Mouse (Mus musculus) neural tube, embryonic 12.5 days (tissue): ENCODE measurements around the gene Olfr155. TPM values are rescaled to one million over a fixed set of nuclear protein-coding genes. Genes with fewer than 3 reads are reported as not detected.

ENCODE experiments used
- ATAC-seq: fragments of 200-750 bp; cut with Nextera tagmentation; 2 replicates; pipeline ENCODE4 v1.8.0; 2017; ENCODE audit warnings: low read depth, mild to moderate bottlenecking, moderate TSS enrichment, moderate library complexity; ENCODE audit not compliant: low FRiP score
- H3K27ac ChIP-seq: fragments of 300-500 bp; sonication (generic); 2 replicates; pipeline ENCODE4 v1.5.1; 2016
- H3K27me3 ChIP-seq: fragments of 300-500 bp; sonication (generic); replicated peaks from 2 replicates; pipeline ENCODE4 v1.6.1; 2016; ENCODE audit warnings: mild to moderate bottlenecking
- H3K36me3 ChIP-seq: fragments of 300-500 bp; sonication (generic); 2 replicates; pipeline ENCODE4 v1.6.1; 2016; ENCODE audit warnings: mild to moderate bottlenecking
- H3K4me1 ChIP-seq: fragments of 300-500 bp; sonication (generic); 2 replicates; pipeline ENCODE4 v1.6.1; 2016
- H3K4me2 ChIP-seq: fragments of 300-500 bp; sonication (generic); replicated peaks from 2 replicates; pipeline ENCODE4 v1.6.1; 2016; ENCODE audit warnings: mild to moderate bottlenecking
- H3K4me3 ChIP-seq: fragments of 300-500 bp; sonication (generic); 2 replicates; pipeline ENCODE4 v1.5.1; 2016
- H3K9ac ChIP-seq: fragments of 300-500 bp; sonication (generic); 2 replicates; pipeline ENCODE4 v1.6.1; 2016; ENCODE audit warnings: mild to moderate bottlenecking
- H3K9me3 ChIP-seq: fragments of 300-500 bp; sonication (generic); 2 replicates; pipeline ENCODE4 v1.6.1; 2016; ENCODE audit warnings: mild to moderate bottlenecking
- WGBS: fragments of 180-500 bp; shearing (Covaris S2); methylation state at CpG from one replicate; pipeline ENCODE4 v1.1.7; 2016; 5-methylcytosine and 5-hydroxymethylcytosine counted together
- polyA plus RNA-seq: library from polyadenylated mRNA; unstranded; fragments of >200 nt; fragmentation: Nextera tagmentation; extraction: Ambion mirVana; gene quantifications from 2 replicates; pipeline ENCODE4 v1.2.1, GENCODE M21; 2016

The Olfr155 gene
- polyA plus RNA-seq, 1 experiment from 2014 or later, result not detected

GRCm38 (mm10) chr4:43863298-43863697 is 11.9 kb downstream of the Olfr155 start:
- no peaks in the 10 kb centered on the region for H3K4me1 ChIP-seq
- 70% methylated on average over 4 of the region's 4 CpGs for WGBS
- H3K9ac ChIP-seq, result no peak overlapping the region
- no peak overlapping the region for H3K27ac ChIP-seq
- no peaks in the 10 kb centered on the region for H3K36me3 ChIP-seq
- no peak overlapping the region for H3K4me3 ChIP-seq
- H3K4me2 ChIP-seq, result no peak overlapping the region
- no peaks in the 10 kb centered on the region for H3K9me3 ChIP-seq
- no peaks in the 10 kb centered on the region for H3K27me3 ChIP-seq
- no peak for ATAC-seq

GRCm38 (mm10) chr4:43869821-43870220 is 18.5 kb downstream of the Olfr155 start:
- Histone ChIP-seq H3K9me3 (no peaks in the 10 kb centered on the region), H3K27ac (no peak overlapping the region), H3K4me3 (no peak overlapping the region), H3K9ac (no peak overlapping the region), H3K4me2 (no peak overlapping the region), H3K4me1 (peaks cover 4% of the 10 kb centered on the region; the same call in 1 of the 2 replicates), H3K36me3 (no peaks in the 10 kb centered on the region), H3K27me3 (no peaks in the 10 kb centered on the region)
- ATAC-seq, result no peak
- WGBS, result 91% methylated on average over 10 of the region's 10 CpGs

- Histone ChIP-seq H3K27me3 (no peaks in the 10 kb centered on the region), H3K4me2 (peak overlapping the region; percentile 94), H3K9ac (peak overlapping the region; percentile 81; the same call in 1 of the 2 replicates), H3K4me3 (peak overlapping the region; percentile 87; the same call in 1 of the 2 replicates), H3K4me1 (peaks cover 21% of the 10 kb centered on the region), H3K27ac (no peak overlapping the region), H3K36me3 (no peaks in the 10 kb centered on the region), H3K9me3 (no peaks in the 10 kb centered on the region)
- ATAC-seq, result no peak
- 48% methylated on average over 7 of the region's 7 CpGs for whole genome bisulfite sequencing
Measured at GRCm38 (mm10) chr4:43874501-43874900, 23.1 kb downstream of the Olfr155 start.

GRCm38 (mm10) chr4:43875160-43875918 is 24.0 kb downstream of the Olfr155 start, which contains the start of gene Reck:
Reck (plus strand) TSS chr4:43875530.
- Histone ChIP-seq H3K4me2 (peak within 1 kb of the TSS; percentile 94), H3K27me3 (no peaks in the 10 kb centered on the region), H3K4me1 (peaks cover 21% of the 10 kb centered on the region), H3K9me3 (no peaks in the 10 kb centered on the region), H3K9ac (peak within 1 kb of the TSS; percentile 81), H3K36me3 (no peaks in the 10 kb centered on the region), H3K4me3 (peak within 1 kb of the TSS; percentile 87), H3K27ac (0 out of 2 replicates have a peak within 1 kb of the TSS, but pooled peaks have one; percentile 15)
- under 1% methylated on average over 72 of the region's 73 CpGs for WGBS
- peak; percentile 94 for ATAC-seq

GRCm38 (mm10) chr4:43875919-43876411 is 24.6 kb downstream of the Olfr155 start:
- 0 out of 2 replicates have a peak overlapping the region, but pooled peaks have one; percentile 15 for H3K27ac ChIP-seq
- H3K4me3 ChIP-seq, result peak overlapping the region; percentile 87
- no peaks in the 10 kb centered on the region for H3K27me3 ChIP-seq
- ATAC-seq, result peak; percentile 74
- H3K36me3 ChIP-seq, result no peaks in the 10 kb centered on the region
- H3K4me2 ChIP-seq, result peak overlapping the region; percentile 94
- peak overlapping the region; percentile 81 for H3K9ac ChIP-seq
- under 1% methylated on average over 20 of the region's 20 CpGs for WGBS
- peaks cover 21% of the 10 kb centered on the region for H3K4me1 ChIP-seq
- H3K9me3 ChIP-seq, result no peaks in the 10 kb centered on the region

- 98% methylated on average over 1 of the region's 1 CpGs for WGBS
- no peak overlapping the region for H3K9ac ChIP-seq
- no peak for ATAC-seq
Measured at GRCm38 (mm10) chr4:43877230-43877629, 25.9 kb downstream of the Olfr155 start.

GRCm38 (mm10) chr4:43878121-43878776 is 26.9 kb downstream of the Olfr155 start:
- no peak overlapping the region for H3K4me3 ChIP-seq
- no peak overlapping the region; the same call in 1 of the 2 replicates for H3K4me2 ChIP-seq
- WGBS, result 70% methylated on average over 5 of the region's 5 CpGs
- H3K27me3 ChIP-seq, result no peaks in the 10 kb centered on the region
- no peak overlapping the region for H3K9ac ChIP-seq
- no peaks in the 10 kb centered on the region for H3K9me3 ChIP-seq
- no peaks in the 10 kb centered on the region for H3K36me3 ChIP-seq
- no peak for ATAC-seq
- no peak overlapping the region for H3K27ac ChIP-seq
- peaks cover 21% of the 10 kb centered on the region for H3K4me1 ChIP-seq

More at GRCm38 (mm10) chr4:43877230-43877629, 25.9 kb downstream of the Olfr155 start:
- H3K4me2 ChIP-seq, result peak overlapping the region; percentile 22; the same call in 1 of the 2 replicates
- no peaks in the 10 kb centered on the region for H3K36me3 ChIP-seq
- H3K27me3 ChIP-seq, result no peaks in the 10 kb centered on the region
- no peaks in the 10 kb centered on the region for H3K9me3 ChIP-seq
- H3K4me1 ChIP-seq, result peaks cover 21% of the 10 kb centered on the region
- no peak overlapping the region for H3K27ac ChIP-seq
- H3K4me3 ChIP-seq, result no peak overlapping the region

GRCm38 (mm10) chr4:43879566-43879965 is 28.2 kb downstream of the Olfr155 start:
- H3K9ac ChIP-seq, result no peak overlapping the region
- H3K4me3 ChIP-seq, result no peak overlapping the region
- H3K9me3 ChIP-seq, result no peaks in the 10 kb centered on the region
- WGBS, result 85% methylated on average over 6 of the region's 6 CpGs
- H3K36me3 ChIP-seq, result no peaks in the 10 kb centered on the region
- ATAC-seq, result no peak
- no peaks in the 10 kb centered on the region for H3K27me3 ChIP-seq
- H3K27ac ChIP-seq, result no peak overlapping the region
- H3K4me2 ChIP-seq, result no peak overlapping the region
- peaks cover 20% of the 10 kb centered on the region for H3K4me1 ChIP-seq

GRCm38 (mm10) chr4:43884196-43884595 is 32.8 kb downstream of the Olfr155 start:
- Histone ChIP-seq H3K27ac (no peak overlapping the region), H3K4me2 (no peak overlapping the region), H3K4me1 (no peaks in the 10 kb centered on the region), H3K9me3 (no peaks in the 10 kb centered on the region), H3K9ac (no peak overlapping the region), H3K27me3 (no peaks in the 10 kb centered on the region), H3K4me3 (no peak overlapping the region), H3K36me3 (no peaks in the 10 kb centered on the region)
- 45% methylated on average over 4 of the region's 4 CpGs for WGBS
- no peak for ATAC-seq

- Histone ChIP-seq H3K9ac (no peak overlapping the region), H3K27me3 (no peaks in the 10 kb centered on the region), H3K36me3 (peaks cover 5% of the 10 kb centered on the region; the same call in 1 of the 2 replicates), H3K4me2 (no peak overlapping the region), H3K9me3 (no peaks in the 10 kb centered on the region), H3K27ac (no peak overlapping the region), H3K4me1 (no peaks in the 10 kb centered on the region), H3K4me3 (no peak overlapping the region)
- ATAC-seq, result no peak
- 88% methylated on average over 3 of the region's 3 CpGs for WGBS
Measured at GRCm38 (mm10) chr4:43891247-43891646, 39.9 kb downstream of the Olfr155 start.

- Histone ChIP-seq H3K4me1 (no peaks in the 10 kb centered on the region), H3K9ac (no peak overlapping the region), H3K4me2 (no peak overlapping the region), H3K36me3 (peaks cover 40% of the 10 kb centered on the region), H3K27me3 (no peaks in the 10 kb centered on the region), H3K27ac (no peak overlapping the region), H3K9me3 (no peaks in the 10 kb centered on the region), H3K4me3 (no peak overlapping the region)
- no peak for ATAC-seq
Measured at GRCm38 (mm10) chr4:43897209-43897608, 45.8 kb downstream of the Olfr155 start.

- 78% methylated on average over 8 of the region's 8 CpGs for WGBS
- H3K36me3 ChIP-seq, result peaks cover 40% of the 10 kb centered on the region
- no peaks in the 10 kb centered on the region for H3K9me3 ChIP-seq
- H3K4me3 ChIP-seq, result no peak overlapping the region
- no peak overlapping the region for H3K27ac ChIP-seq
- H3K9ac ChIP-seq, result no peak overlapping the region
- no peak overlapping the region for H3K4me2 ChIP-seq
- ATAC-seq, result no peak
- H3K4me1 ChIP-seq, result no peaks in the 10 kb centered on the region
- H3K27me3 ChIP-seq, result no peaks in the 10 kb centered on the region
Measured at GRCm38 (mm10) chr4:43899197-43899596, 47.8 kb downstream of the Olfr155 start.
